Mouse (Mus musculus): ENCODE measurements around the gene Mapk11. TPM values are rescaled to one million over a fixed set of nuclear protein-coding genes. Genes with fewer than 3 reads are reported as not detected.

Gene Mapk11
- polyA plus RNA-seq, 1 experiment from 2014 or later = 12.7 TPM

Small RNA genes within 50 kb of the gene (microRNA-seq; reads per million reads assigned to microRNA genes)
- gene Mir6958 (ENCODE audit: borderline number of aligned reads) (2.8 reads per million), gene Mir7118 (ENCODE audit: borderline number of aligned reads) (not detected)

Other genes starting within 250 kb of the Mapk11 start
- not detected in 2 replicates for gene Ttll8, start 195.2 kb downstream of the Mapk11 start, polyA plus RNA-seq (2014; fragmentation: Nextera tagmentation; extraction: Ambion mirVana)
- 0.82 and 1.1 TPM in 2 replicates for gene Mlc1, start 170.6 kb downstream of the Mapk11 start, polyA plus RNA-seq (2014; fragmentation: Nextera tagmentation; extraction: Ambion mirVana)
- gene Mov10l1, start 166.7 kb downstream of the Mapk11 start, polyA plus RNA-seq (2014; fragmentation: Nextera tagmentation; extraction: Ambion mirVana) = 0.39 TPM in 1 of 2 replicates, not detected in the other
- gene Panx2, start 89.9 kb downstream of the Mapk11 start, polyA plus RNA-seq (2014; fragmentation: Nextera tagmentation; extraction: Ambion mirVana) = 0.24 and 0.28 TPM in 2 replicates
- gene Trabd, start 74.5 kb downstream of the Mapk11 start, polyA plus RNA-seq (2014; fragmentation: Nextera tagmentation; extraction: Ambion mirVana) = 38.0 and 43.6 TPM in 2 replicates
- gene Selenoo, start 60.5 kb downstream of the Mapk11 start, polyA plus RNA-seq (2014; fragmentation: Nextera tagmentation; extraction: Ambion mirVana) = 17.2 and 17.7 TPM in 2 replicates
- gene Tubgcp6, start 26.5 kb downstream of the Mapk11 start, polyA plus RNA-seq (2014; fragmentation: Nextera tagmentation; extraction: Ambion mirVana) = 15.6 and 17.0 TPM in 2 replicates
- 10.3 and 11.3 TPM in 2 replicates for gene Hdac10, start 20.9 kb downstream of the Mapk11 start, polyA plus RNA-seq (2014; fragmentation: Nextera tagmentation; extraction: Ambion mirVana)
- gene Mapk12, start 8.9 kb downstream of the Mapk11 start, polyA plus RNA-seq (2014; fragmentation: Nextera tagmentation; extraction: Ambion mirVana) = 10.1 and 11.9 TPM in 2 replicates
- 113 and 122 TPM in 2 replicates for gene Plxnb2, start 31.2 kb upstream of the Mapk11 start, polyA plus RNA-seq (2014; fragmentation: Nextera tagmentation; extraction: Ambion mirVana)
- 14.9 and 18.6 TPM in 2 replicates for gene Dennd6b, start 46.9 kb upstream of the Mapk11 start, polyA plus RNA-seq (2014; fragmentation: Nextera tagmentation; extraction: Ambion mirVana)
- gene Ppp6r2, start 61.9 kb upstream of the Mapk11 start, polyA plus RNA-seq (2014; fragmentation: Nextera tagmentation; extraction: Ambion mirVana) = 22.8 and 25.1 TPM in 2 replicates
- gene Sbf1, start 165.7 kb upstream of the Mapk11 start, polyA plus RNA-seq (2014; fragmentation: Nextera tagmentation; extraction: Ambion mirVana) = 39.0 and 49.7 TPM in 2 replicates
- 0.26 TPM in 1 of 2 replicates, not detected in the other for gene Adm2, start 173.1 kb upstream of the Mapk11 start, polyA plus RNA-seq (2014; fragmentation: Nextera tagmentation; extraction: Ambion mirVana)
- gene Miox, start 184.8 kb upstream of the Mapk11 start, polyA plus RNA-seq (2014; fragmentation: Nextera tagmentation; extraction: Ambion mirVana) = not detected in 2 replicates
- 21.6 and 33.5 TPM in 2 replicates for gene Lmf2, start 206.0 kb upstream of the Mapk11 start, polyA plus RNA-seq (2014; fragmentation: Nextera tagmentation; extraction: Ambion mirVana)
- gene Ncaph2, start 206.1 kb upstream of the Mapk11 start, polyA plus RNA-seq (2014; fragmentation: Nextera tagmentation; extraction: Ambion mirVana) = 158 and 171 TPM in 2 replicates
- 4.8 and 5.2 TPM in 2 replicates for gene Sco2, start 224.2 kb upstream of the Mapk11 start, polyA plus RNA-seq (2014; fragmentation: Nextera tagmentation; extraction: Ambion mirVana)
- 1.4 and 2.1 TPM in 2 replicates for gene Tymp, start 227.4 kb upstream of the Mapk11 start, polyA plus RNA-seq (2014; fragmentation: Nextera tagmentation; extraction: Ambion mirVana)
- 0.38 and 0.45 TPM in 2 replicates for gene Odf3b, start 229.7 kb upstream of the Mapk11 start, polyA plus RNA-seq (2014; fragmentation: Nextera tagmentation; extraction: Ambion mirVana)
- not detected in 2 replicates for gene Klhdc7b, start 235.3 kb upstream of the Mapk11 start, polyA plus RNA-seq (2014; fragmentation: Nextera tagmentation; extraction: Ambion mirVana)

Measured in embryonic facial prominence, embryonic 11.5 days (tissue).